Mouse (Mus musculus) ovary, postnatal 36 days (tissue): ENCODE measurements around the gene Ndufb10.
"Not testable (repeated sequence)": the region's sequence is repeated elsewhere in the genome, so short reads cannot be mapped to it uniquely, and the experiment has no call there.

ENCODE experiments used
- DNase-seq: peaks from one replicate; pipeline ENCODE4 v3.0.0; 2022; ENCODE audit warnings: low spot score, mixed read lengths

Gene Ndufb10

GRCm38 (mm10) chr17:24734513-24734912, 10.2 kb upstream of the Ndufb10 start:
- no peak for DNase-seq

DNA sequence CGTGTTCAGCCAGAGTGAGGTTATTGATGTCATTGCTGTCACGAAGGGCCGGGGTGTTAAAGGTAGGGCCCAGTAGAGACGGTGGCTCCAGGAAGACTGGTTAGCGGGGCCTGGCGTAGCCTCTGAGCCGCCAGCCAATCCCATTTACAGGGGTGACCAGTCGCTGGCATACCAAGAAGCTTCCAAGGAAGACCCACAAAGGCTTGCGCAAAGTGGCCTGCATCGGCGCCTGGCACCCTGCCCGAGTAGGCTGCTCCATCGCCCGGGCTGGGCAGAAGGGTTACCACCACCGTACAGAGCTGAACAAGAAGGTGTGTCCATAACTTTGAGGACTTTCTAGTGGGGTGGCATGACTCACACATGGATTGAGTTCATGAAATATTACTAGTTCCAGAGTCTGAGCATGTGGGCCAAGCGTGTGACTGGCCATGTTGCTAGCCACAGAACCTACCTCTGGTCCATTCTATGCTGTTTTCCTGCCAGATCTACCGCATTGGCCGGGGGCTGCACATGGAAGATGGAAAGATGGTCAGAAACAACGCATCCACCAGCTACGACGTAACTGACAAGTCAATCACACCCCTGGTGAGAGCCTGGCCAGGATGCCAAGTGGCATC, 9.3 kb upstream of the Ndufb10 start:
- no peak for DNase-seq

GRCm38 (mm10) chr17:24732233-24732935, 8.1 kb upstream of the Ndufb10 start:
- no peak for DNase-seq

DNA sequence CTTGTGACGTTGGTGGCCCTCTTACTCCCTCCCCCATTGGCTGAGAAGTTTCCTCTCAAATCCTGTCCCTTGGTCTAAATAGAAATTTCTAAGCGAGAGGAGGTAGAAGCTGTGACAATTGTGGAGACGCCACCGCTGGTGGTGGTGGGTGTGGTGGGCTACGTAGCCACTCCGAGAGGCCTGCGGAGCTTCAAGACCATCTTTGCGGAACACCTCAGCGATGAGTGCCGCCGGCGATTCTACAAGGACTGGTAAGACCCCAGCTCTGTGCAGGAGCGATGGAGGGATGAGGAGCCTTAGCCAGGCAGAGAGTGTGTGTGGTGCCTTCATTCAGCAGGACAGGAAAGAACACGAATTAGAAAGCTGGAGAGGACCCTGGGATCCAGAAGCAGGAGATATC, 6.5 kb upstream of the Ndufb10 start:
- DNase-seq = no peak

DNA sequence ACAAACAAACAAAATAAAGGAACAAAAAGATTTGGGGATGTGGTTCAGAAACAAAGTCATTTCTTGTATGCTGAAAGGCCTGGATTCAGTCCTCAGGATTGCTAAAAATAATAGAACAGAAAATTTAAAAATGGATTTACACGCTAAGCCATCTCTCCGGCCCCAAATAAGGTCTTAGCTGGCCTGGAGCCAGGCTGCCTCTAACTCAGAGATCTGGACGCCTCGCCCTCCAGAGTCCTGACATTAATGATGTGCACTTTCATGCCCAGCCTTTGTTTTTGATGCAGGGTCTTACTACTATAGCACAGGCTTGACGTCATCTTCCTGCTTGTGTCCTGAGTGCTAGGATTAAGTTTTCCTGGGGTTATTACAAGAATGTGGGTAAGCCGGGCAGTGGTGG, 4.8 kb upstream of the Ndufb10 start:
- DNase-seq = no peak

GRCm38 (mm10) chr17:24728184-24728583, 3.9 kb upstream of the Ndufb10 start:
- no peak for DNase-seq

DNA sequence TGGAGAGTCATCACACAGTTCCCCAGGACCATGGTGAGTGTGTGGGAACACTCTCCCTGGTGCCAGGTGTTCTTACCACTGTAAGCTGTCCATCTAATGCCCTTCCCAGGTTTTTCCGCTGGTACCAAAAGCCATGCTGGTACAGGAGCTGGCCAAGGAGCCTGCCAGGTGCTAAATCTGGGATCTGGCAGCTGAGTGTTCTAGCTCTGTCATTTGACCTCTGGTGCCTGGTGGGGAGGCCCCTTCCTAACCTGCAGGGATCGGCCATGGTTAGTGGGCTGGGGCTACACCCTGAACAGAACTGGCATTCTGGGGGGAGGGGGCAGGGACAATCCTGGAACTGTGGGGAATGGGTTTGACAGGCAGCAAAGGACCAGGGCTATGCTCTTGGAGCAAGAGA, 3.3 kb upstream of the Ndufb10 start, which contains the start of gene Rpl3l:
Rpl3l (plus strand) TSS at position 203 of the 400 bp plus-strand sequence.
- DNase-seq = no peak

DNA sequence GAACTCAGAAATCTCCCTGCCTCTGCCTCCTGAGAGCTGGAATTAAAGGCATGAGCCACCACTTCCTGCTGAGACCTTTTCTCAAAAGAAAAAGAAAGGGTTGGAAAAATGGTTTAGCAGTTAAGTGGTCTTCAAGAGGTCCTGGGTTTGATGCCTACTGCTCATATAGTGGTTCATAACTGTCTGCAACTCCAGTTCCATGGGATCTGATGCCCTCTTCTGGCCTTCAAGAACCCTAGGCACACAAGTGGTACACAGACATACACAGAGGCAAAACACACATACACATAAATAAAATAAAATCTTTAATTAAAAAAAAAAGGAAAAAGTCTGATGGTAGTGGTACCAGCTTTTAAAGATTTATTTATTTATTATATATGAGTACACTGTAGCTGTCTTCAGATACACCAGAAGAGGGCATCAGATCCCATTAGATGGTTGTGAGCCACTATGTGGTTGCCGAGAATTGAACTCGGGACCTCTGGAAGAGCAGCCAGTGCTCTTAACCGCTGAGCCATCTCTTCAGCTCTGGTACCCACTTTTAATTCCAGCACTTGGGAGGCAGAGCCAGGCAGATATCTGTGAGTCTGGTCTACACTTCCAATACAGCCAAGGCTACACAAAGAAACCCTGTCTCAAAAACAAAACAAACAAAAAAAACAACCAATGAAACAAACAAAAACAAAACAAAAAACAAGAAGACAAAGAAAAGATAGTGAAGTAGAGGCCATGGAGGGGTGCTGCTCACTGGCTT, 1.5 kb upstream of the Ndufb10 start:
- DNase-seq = no peak

DNA sequence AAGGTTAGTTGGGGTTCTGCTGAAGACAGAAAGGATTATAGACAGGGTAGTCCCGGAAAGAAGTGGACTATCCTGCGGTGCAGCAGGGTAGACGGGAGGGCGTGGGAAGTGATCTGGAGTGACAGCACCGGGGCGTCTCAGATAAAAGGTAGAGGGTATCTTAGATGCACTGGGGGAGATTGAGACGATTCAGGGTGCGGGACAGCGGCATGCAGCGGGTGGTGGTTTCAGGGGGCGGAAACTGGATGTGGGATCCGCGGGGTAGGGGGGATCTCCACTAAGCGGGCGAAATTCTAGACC, 447 bp downstream of the Ndufb10 start:
- no peak for DNase-seq

- no peak for DNase-seq
Measured at GRCm38 (mm10) chr17:24723122-24723880, 977 bp downstream of the Ndufb10 start.

DNA sequence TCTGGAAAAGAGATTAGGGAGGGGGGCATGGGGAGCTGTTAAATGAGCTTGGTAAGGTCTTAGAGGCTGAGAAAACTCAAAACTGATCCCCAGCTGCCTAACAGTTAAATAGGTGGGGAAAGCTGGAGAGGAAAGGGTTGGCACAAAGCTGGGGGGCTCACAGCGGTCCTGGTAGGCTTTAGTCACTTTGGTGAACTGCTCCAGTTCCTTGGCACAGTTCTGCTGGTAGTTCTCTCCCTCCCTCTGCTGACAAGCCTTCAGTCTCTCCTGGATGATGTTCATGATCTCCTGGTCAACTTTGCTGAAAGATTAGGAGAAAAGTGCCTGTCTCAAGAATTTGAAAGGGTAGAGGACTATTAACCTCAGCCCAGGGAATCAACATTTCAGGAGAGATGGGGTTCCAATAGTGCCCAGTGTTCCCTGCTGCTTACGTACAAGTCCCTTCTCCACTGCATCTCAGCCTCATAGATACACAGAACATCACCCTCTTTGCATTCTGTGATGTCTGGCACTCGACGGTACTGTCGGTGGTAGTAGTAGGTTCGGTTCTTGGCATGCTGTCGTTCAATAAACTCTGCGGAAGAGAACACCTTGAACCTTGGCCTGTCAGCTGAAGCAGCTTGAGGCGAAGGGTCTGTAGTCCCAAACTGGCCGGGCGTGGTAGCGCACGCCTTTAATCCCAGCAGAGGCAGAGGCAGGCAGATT, 1.9 kb downstream of the Ndufb10 start:
- no peak for DNase-seq

GRCm38 (mm10) chr17:24721383-24721955, 2.8 kb downstream of the Ndufb10 start:
- not testable (repeated sequence) for DNase-seq

DNA sequence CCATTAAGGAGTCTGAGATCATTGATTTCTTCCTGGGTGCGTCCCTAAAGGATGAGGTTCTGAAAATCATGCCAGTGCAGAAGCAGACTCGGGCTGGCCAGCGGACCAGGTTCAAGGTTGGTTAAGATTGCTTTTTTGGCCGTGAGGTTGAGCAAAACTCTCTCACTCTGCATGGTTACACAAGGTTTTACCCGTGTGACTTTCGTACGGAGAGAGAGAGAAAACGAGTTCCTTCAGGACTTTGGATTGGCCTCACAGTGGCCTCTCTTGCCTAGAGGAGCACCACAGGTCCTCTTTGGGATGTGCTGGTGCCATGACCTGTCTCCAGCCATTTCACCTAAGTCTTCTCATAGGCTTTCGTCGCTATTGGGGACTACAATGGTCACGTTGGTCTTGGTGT, 3.7 kb downstream of the Ndufb10 start:
- DNase-seq = not testable (repeated sequence)

DNA sequence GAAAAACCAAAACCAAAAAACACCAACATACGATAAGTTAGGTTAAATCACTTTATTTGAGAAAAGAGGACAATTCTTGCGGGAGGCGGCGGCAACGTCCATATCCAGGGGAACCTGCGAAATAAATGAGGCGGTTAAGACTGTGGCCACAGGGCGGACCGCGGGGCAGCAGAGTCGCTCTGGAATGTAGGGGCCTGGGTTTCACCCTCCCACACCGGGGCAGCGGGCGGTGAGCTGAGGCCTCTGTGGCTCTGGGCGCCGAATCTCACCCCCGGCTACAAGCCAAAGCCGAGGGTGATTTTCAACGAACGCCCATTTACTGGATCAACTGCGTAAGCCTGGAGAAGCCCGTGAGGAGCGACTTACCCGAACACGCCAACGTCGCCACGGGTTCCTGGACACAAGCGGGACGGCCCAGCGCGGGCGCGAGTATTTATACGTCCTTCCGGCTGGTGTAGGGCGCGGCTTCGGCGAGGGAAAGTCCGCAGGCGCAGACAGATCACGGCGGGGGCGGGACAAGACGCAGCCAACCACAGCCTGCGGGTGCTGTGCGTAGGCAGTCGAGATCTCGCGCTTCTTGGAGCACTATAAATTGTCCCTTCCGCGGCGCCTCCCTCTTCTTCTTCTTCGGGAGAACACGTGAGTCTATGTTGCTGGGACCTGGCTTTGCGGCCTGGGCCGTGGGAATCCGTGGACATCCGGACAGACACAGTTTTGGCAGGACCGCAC, 4.6 kb downstream of the Ndufb10 start:
- peak; percentile 97 for DNase-seq

DNA sequence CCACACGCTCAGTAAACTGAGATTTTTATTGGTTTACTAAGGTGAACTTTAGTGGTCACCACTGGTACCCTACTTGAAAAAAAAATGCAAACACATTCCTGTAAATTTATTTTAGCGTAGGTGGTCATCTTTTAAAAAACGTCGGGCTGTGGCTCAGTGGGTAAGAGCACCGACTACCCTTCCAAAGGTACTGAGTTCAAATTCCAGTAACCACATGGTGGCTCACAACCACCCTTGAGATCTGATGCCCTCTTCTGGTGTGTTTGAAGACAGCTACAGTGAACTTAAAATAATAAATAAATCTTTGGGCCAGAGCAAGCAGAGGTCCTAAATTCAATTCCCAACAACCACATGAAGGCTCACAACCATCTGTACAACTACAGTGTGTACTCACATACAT, 5.3 kb downstream of the Ndufb10 start:
- DNase-seq = not testable (repeated sequence)

- no peak for DNase-seq
Measured at GRCm38 (mm10) chr17:24717943-24718342, 6.3 kb downstream of the Ndufb10 start, which contains the start of the genes Rnf151 and Rps2. Gene Rnf151 (minus strand): TSS chr17:24718063. Gene Rps2 (plus strand): TSS chr17:24718116.

GRCm38 (mm10) chr17:24716166-24716682, 8.1 kb downstream of the Ndufb10 start:
- DNase-seq = no peak

DNA sequence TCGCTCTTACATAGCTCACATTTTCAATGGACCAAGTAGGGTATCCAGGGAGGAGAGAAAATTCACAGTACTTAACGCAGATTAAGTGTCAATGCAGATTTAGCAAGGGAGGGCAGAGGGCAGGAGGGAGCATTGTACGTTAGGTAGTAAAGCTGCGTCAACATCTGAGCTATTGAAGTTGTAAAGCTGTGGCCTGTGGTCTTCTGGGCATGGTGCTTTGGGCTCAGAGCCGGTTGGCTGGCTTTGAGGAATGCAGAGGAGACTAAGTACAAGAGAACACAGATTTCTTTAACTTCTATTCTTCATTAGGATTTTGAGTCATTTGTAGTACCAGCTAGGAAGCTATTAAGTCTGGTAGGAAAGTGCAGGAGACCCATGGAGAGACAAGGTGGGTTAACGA, 8.7 kb downstream of the Ndufb10 start:
- DNase-seq = no peak

- no peak for DNase-seq
Measured at GRCm38 (mm10) chr17:24708646-24709045, 15.6 kb downstream of the Ndufb10 start.

GRCm38 (mm10) chr17:24707801-24708425, 16.4 kb downstream of the Ndufb10 start:
- no peak for DNase-seq
